Mouse (Mus musculus) left cerebral cortex, postnatal 4 days (tissue): ENCODE measurements around the gene Rexo1. TPM values are rescaled to one million over a fixed set of nuclear protein-coding genes. Genes with fewer than 3 reads are reported as not detected.
"Not testable (repeated sequence)": the region's sequence is repeated elsewhere in the genome, so short reads cannot be mapped to it uniquely, and the experiment has no call there.

Experiments used
- DNase-seq: peaks from one replicate; pipeline ENCODE4 v3.0.0-alpha.2; 2022
- intact Hi-C: fragments of 180-260 bp; cut with DNase I; formaldehyde crosslinking; loops from one replicate; pipeline ENCODE4 v1.15.1; 2025
- total RNA-seq, 2 experiments: library from RNA; stranded (reverse); gene quantifications; 2 replicates each; pipeline ENCODE4 v1.2.3; 2021

The Rexo1 gene
- 10 to 100 TPM; 65.2 to 67.5 TPM for total RNA-seq

DNA sequence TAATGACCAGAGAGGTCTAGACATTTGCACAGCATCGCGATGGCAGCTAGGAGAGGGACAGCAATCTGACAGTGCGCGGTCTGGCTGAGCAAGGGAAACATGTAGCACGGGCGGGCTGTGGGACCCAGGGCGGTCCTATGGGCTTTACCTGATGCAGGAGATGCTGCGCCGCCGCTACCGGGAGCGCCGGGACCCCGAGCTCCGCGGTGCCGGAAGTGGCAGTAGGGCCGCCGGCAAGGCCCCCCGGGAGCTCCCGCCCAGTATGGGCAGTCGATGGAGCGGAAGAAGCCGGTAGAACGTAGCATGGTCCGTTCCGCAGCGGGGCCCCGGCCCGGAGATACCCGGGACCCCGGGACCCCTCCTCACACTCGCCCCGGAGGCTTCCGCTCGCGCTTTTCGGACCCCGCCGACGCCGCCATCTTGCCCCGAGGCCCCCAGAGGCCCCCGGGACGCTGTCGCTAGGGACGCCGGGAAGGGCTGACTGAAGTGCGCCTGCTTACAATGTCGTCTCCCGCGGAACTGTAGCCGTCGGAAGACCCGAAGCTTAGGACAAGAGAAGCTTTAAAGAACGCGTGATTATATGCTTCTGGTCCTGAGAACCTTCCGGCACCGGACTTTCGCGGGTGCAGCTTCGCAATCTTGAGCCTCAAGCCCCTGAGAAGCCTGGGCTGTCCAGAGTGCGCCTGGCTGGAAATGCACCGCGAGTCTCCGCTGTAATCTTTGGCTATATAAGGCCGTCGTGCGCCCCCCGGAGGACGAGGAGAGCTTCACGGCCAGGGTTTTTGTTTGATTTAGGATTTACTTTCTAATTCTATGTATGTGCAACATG, at the start of gene Rexo1:
Gene Rexo1, minus strand, starts transcription at position 445 of the 829 bp plus-strand sequence.
- peak; percentile 94 for DNase-seq
- intact Hi-C loops: loop anchor here (5.0 kb wide), 1 partner anchor 114 kb away; no protein-coding TSS in a partner anchor

DNA sequence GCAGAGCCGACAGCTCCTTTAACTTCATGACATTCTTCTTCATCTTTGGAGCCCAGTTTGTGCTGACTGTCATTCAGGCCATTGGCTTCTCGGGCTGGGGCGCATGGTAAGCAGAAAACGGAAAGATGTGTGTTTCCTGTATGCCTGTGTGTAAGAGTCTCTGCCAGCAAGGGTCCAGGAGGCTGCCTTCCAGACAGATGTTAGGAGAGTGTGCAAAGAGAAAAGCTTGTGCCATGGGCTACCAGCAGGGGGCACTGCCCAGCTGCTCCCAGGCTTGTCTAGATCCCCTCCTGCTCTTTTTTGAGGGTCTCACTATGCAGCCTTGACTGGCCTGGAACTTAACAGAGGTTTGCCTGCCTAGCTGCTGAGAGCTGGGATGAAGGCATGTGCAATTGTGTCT, 49.7 kb upstream of the Rexo1 start:
- DNase-seq: peak; percentile 51
- intact Hi-C loops: no loop called here

DNA sequence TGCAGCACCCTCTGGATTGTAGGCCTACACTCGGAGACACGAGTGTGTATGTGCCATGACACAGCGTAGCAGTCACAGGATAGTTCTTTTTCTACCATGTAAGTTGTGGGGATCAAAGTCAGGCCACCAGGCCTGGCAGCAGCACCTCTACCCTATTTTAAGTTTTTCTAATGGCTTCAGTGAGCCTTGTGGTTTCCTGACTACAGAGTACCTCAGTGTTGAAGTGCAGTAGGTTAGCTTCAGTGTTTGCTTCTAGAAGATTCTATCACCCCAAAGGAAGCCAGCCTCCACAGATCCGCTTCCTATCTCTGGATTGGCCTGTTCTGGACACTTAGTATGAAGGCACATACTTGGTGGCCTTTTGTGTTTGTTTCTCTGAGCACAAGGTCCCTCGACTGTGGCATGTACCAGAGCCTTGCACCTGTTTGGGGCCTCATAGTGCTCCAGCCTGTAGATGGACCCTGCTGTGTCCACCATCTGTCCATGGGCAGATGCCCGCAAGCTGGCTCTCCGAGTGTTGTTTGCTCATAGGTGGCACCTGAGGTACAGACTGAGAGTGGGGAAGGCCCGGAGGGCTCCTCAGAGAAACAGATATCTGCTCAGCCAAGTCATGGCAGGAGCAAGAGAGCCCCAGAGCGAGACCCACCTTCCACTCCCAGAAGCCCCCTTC, 48.9 kb upstream of the Rexo1 start:
- DNase-seq: peak; percentile 48
- intact Hi-C loops: no loop called here

GRCm38 (mm10) chr10:80609269-80609924, 48.0 kb upstream of the Rexo1 start:
- no peak for DNase-seq
- intact Hi-C loops: no loop called here

- DNase-seq: no peak
- intact Hi-C loops: no loop called here
Measured at GRCm38 (mm10) chr10:80608435-80608834, 47.1 kb upstream of the Rexo1 start.

DNA sequence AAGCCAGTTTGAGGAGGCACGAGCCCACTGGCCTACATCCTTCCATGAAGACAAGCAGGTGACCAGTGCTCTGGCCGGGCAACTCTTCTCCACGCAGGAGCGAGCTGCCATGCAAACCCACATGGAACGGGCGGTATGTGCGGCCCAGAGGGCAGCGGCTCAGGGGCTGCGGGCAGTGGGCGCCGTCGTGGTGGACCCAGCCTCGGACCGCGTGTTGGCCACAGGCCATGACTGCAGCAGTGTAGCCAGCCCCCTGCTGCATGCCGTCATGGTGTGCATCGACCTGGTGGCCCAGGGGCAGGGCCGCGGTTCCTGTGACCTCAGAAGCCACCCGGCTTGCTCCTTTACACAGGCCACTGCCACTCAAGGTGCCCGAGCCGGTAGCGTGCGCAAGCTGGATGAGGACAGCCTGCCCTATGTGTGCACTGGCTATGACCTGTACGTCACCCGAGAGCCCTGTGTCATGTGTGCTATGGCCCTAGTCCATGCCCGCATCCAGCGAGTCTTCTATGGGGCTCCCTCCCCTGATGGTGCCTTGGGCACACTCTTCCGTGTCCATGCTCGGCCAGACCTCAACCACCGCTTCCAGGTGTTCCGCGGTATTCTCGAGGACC, 45.5 kb upstream of the Rexo1 start:
- intact Hi-C loops: no loop called here
- DNase-seq: no peak

DNA sequence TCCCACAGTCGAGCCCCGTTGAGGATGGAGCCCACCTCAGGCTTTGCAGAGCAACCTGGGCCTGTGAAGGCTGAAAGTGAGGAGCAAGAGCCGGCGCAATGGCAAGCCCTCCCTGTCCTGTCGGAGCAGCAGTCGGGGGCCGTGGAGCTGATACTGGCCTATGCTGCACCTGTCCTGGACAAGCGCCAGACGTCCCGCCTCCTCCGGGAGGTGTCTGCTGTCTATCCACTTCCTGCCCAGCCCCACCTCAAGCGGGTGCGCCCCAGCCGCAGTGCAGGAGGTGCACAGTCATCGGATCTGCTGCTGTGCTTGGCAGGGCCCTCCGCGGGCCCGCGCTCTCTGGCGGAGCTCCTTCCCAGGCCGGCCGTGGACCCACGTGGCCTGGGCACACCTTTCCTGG, 44.9 kb upstream of the Rexo1 start:
- intact Hi-C loops: no loop called here
- DNase-seq: no peak

- DNase-seq, intact Hi-C loops: not testable (repeated sequence)
Measured at GRCm38 (mm10) chr10:80605721-80606120, 44.4 kb upstream of the Rexo1 start, which contains the start of gene Gm49322. TSS of gene Gm49322 (plus strand) at chr10:80606021.

DNA sequence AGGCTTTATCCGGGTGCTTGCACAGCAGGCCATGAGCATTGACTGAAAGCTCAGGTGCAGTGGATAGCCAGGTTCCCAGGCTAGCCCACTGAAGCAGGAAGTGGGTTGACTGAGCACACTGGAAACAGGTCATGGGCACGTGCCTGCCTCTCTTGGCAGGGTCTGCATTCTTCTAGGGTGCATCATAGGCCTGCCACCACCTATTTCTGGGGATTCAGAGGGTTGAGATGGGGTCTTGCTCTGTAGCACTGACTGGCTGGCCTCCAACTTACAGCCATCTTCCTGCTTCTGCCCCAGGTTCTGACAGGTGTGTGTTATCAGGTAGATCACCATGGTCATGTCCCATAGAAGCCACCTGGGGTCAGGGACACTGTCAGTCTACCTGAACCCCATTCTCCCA, 43.6 kb upstream of the Rexo1 start:
- intact Hi-C loops: no loop called here
- no peak for DNase-seq

GRCm38 (mm10) chr10:80604001-80604509, 42.7 kb upstream of the Rexo1 start:
- intact Hi-C loops: no loop called here
- DNase-seq: no peak

DNA sequence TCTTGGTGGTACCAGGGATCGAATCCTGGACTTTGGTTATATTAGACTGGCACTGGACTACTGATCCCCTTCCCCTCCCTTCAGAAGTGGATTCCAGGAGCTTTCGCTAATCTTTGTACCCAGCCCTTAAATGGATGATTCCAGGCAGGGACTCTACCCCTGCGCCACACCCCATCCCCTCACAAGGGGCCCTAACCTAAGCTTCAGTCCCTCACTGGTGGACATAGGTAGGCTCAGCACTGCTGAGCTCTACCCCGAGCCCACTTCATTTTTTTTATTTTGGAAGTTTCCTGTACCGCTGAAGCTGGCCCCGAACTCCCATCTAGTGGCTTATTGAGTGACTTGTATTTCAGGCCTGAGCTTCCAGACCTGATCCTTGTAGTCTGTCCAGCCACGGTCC, 42.0 kb upstream of the Rexo1 start:
- intact Hi-C loops: no loop called here

DNA sequence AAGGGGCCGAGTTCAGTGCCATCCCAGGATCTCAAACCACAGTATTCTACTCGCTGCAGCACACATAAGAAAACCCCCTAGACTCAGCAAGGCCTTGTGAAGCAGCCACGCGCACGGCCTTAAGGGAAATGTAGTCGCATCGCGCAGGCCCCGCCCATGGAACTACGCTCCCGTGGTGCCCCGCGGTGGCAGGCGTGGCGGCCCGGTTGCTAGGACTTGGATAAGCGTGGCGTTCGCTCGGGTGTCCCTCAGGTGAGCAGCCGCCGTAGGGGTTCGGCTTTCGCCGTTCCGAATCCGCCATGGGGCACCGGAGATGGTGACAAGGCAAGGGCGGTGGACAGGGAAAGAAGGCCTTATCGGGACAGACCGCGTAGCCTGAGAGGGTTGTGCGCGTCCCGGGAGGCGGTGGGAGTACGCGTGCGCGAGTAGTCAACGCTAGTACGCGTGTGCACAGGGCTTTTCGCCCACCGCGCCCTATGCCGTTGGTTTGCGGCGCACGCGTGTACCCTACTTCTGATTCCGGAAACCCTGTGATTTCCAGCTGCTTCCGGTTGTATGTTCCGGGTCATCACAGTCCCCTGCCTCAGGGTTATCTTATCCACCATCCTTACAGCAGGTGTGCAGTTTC, 41.5 kb upstream of the Rexo1 start, which contains the start of the genes Scamp4 and Adat3:
Gene Scamp4, plus strand, starts transcription at position 175 of the 628 bp plus-strand sequence.
Gene Adat3, plus strand, starts transcription at position 183 of the 628 bp plus-strand sequence.
- intact Hi-C loops: no loop called here
- DNase-seq: peak; percentile 96

More for the DNA sequence above, 42.0 kb upstream of the Rexo1 start:
- DNase-seq: no peak

GRCm38 (mm10) chr10:80596318-80596717, 35.0 kb upstream of the Rexo1 start:
- intact Hi-C loops: no loop called here
- DNase-seq: no peak

DNA sequence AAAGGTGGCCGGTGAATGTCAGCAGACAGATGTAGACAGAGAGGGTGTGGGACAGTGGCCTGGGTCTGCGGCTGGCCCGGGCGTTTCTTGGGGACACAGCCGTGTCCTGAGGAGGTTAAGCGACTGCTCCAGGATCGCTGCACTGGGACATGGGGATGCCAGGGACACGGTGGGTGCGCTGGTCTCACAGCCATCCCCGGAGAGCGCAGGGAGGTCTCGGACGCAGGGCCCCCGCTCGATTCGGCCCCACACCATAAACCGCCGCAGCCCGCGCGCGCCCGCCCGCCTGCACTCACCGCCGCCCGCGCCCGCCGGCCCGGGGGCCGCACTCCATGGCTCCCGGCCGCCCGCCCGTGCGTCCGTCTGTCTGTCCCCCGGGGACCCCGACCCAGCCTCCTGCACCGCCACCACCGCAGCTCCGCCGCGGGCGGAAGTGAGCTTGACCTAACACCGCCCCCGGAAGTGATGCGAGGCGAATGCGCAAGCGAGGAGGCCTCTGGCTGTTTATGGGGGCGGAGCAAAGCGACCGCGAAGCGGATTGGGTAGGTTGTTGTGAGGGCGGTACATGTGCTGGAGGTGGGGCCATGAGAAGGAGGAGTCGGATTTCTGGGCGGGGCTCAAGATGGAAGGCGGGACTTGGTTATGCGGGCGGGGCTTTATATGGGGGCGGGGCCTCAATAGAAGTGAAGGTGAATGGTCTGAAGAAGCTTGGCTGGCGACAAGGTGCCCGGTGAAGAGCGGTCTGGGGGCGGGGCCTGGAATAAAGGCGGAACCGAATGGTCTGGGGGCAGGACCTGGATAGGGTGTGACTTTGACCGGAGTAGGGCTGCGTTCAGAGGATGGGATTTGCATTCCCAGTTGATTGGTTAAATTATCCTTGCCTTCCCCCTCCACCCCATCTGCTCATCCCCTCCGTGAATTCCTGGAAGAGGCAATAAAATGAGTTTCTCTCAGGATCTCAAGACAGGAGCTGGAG, 28.8 kb upstream of the Rexo1 start, which contains the start of gene Abhd17a:
Gene Abhd17a, minus strand, starts transcription at position 463 of the 976 bp plus-strand sequence.
- intact Hi-C loops: no loop called here
- DNase-seq: peak; percentile 97

DNA sequence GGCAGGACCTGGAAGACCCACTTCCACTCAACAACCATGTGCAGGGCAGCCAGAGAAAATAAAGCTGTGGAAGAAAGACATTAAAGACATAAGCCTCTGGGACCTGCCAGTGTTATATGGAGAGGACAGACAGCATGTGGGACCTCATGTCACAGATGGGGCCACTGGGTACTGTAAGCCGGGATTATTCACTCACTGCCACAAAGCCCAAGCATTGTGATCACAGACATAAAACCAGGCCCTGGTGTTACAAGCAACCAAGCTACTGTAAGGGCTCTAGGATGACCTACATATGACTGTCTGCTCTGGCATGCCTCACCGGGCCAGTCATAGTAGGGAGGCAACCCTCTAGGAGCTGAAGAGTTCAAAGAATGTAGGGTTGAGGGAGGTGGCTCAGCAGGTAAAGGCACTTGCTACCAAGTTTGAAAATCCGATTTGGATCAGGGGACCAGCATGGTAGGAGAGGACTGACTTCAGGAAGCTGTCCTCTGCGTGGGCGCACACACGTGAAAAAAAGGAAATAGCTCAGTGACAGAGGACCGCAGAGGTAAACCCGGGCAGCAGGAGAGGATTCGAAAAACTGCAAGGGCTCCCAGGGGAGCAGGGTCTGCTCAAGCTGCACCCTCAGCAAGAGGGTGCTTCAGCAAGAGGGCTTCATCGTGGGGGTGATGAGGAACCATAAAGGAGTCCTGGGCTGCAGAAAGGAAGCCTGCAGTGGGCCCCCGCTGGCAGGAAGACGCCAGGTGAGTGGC, 27.9 kb upstream of the Rexo1 start:
- no peak for DNase-seq
- intact Hi-C loops: no loop called here

DNA sequence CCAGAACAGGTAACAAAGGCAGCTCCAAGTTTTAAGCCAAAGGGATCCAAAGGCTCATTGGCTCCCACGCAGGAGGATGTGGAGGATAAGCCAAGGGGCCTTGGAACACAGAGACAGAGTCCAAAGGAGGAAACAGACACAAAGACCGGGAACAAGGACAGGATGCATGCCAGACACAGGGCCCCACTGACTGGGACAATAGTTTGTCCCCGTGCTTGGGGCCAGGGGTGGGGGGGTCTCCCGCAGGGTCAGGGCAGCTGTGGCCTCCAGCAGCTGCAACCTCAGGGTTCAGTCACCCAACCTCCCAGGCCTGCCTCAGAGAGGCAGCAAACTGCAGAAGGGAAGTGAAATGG, 25.9 kb upstream of the Rexo1 start:
- no peak for DNase-seq
- intact Hi-C loops: no loop called here

DNA sequence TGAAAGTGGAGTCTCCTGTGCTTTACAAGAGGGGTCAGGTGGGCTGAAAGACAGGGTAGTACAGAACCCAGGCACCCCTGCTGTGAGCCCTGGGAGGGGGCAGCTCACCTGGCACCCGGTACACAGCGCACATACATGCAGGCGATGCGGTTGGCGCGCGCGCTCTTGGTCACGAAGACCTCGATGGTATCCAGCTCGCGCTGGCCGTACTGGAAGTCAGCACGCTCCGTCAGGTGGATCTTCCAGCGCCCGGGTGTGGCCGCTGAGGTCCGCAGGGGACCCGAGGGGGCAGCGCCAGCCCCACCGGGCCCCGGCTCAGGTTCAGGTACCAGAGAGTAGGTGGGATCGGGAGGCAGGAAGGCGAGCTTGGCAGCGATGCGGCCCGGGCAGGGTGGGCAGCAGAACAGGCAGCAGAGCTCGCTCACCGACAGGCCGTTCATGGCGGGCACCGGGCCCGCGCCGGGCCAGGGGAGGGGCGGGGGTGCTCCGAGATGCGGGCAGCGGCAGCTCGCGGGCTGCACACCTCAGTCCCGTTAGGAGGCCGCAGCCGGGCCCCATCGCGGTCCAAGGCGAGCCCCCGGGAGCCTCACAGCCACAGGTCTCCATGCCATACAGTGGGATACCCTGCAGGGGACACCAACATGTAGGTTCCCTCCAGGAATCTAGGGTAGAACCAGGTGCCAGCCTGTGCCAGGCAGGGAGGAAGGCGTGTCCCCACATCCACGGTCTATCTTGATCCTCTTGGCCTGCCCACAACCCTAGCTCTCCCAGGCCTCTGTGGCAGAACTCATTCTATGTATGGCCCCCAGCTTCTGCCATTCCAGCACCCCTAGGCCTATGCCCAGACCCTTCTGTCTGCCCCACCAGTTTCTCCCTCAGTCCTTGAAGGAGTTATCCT, 25.3 kb upstream of the Rexo1 start:
- no peak for DNase-seq
- intact Hi-C loops: no loop called here
